Mouse (Mus musculus) spleen, postnatal 4 days (tissue): ENCODE data around the gene Dmrtb1.

Source experiments
- DNase-seq, 2 experiments: peaks; one replicate each; pipeline ENCODE4 v3.0.0; 2022; ENCODE audit warnings: low spot score in 2 of 2

The Dmrtb1 gene

DNA sequence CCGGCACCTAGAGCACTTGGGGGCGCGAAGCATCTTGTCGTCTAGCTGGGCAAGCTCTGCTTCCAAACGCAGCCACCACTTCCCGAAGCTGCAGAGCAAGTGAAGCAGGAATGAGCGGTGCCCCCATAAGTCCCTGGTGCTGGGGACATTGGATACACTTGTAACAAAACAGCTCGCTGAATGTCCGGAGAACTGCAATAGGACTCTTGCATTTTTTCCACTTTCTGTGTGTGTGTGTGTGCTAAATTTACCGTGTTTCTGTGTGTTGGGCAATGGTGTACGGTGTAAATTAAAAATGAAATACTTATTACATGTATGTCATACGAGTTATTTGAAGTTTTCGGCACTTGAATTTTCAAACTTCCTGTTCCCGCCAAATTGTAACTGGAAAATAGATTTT, at the start of gene Dmrtb1:
Gene Dmrtb1 (minus strand): TSS at position 101 of the 400 bp plus-strand sequence.
- DNase-seq, result no peak

- DNase-seq, result no peak
These were observed 49.6 kb upstream of the Dmrtb1 start for GRCm38 (mm10) chr4:107733603-107734002.

DNA sequence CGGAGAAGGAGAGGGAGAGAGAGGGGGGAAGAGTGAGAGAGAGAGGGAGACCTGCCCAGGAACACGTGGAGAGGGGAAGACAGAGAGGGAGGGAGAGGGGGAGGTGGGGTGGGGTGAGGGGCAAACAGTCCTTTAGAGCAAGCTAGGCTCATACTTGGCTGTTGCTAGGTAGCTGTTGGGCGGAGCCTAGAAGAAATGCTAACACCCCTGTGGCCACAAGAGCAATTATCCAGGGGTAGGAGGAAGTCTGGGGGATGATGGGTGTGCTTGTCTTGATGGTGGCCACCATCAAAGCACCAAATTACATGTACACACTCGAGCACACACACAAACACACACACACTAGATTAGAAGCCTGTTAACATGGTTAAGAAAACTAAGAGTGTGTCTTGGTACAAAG, 48.6 kb upstream of the Dmrtb1 start:
- no peak for DNase-seq

DNA sequence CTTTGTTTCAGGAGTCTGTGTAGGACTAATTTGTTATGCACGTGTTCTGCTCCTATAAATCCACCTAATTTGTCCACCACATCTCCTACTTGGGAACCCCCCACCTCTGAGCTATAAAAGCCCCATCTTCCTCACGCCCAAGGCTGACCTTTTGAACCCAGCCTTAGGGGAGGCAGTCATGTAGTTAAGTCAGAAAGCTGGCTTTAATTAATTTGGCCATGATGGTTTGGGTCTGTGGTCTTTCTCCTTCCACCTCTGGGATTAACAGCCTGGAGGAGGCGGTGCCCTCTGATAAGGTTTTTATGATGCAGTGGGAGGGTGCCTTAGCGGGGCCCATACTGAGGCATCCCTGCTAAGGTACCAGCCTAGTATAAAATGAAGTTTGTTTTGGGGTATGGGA, 48.2 kb upstream of the Dmrtb1 start:
- no peak for DNase-seq

- no peak for DNase-seq
These were observed 47.0 kb upstream of the Dmrtb1 start for GRCm38 (mm10) chr4:107731088-107731465.

DNA sequence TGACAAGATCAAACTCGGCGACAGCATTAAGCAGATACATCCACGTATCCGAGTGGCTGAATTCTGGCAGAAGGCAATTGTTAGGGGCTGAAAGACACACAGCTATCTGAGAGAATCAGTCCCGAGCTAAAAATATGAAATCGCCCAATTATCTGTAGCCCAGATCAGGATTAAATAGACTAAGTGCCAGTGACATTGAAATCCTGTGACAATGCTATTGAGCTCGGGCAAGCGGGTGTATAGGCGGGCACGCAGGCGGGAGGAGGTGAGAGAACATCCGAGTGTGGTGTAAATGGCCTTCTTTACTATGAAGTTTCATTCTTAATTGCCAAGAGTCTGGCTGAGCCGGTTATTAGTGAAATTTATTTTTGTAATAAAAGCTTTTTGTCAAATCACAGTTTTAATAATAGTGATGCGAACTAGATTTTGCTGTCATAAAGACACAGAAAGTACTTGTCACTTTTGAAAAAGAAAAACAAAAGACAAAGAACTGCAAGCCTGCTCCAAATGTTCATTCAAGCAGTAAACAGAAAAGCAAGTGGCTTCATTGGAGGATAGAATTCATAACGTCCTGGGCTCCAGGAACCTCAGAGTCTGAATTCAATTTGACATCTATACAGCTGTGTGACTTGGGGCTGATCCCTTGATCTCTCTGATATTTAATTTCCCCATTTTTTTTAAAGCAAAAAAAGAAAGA, 46.5 kb upstream of the Dmrtb1 start:
- no peak for DNase-seq

- DNase-seq, result no peak
These were observed 41.4 kb upstream of the Dmrtb1 start for GRCm38 (mm10) chr4:107725432-107725831.

- no peak for DNase-seq
These were observed 36.2 kb upstream of the Dmrtb1 start for GRCm38 (mm10) chr4:107720043-107720830.

DNA sequence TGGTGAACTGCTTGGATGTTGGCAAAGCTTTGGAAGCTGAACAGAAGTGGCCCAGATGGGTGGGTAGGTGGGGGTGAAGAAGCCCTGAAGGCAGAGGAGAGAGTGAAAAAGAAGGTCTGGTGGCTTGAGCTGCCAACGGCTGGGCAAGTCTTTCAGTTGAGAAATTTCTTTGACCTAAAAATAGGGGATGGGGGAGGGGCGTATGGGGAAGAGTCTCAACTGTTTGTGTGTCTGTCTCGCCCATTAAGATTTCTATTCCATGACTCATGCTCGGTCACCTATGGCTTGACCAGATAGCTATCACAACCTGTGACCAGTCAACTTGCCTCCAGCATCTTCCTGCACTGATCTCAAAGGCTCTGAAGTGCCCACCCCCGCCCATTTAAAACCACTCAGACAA, 35.1 kb upstream of the Dmrtb1 start:
- DNase-seq, result no peak

- no peak for DNase-seq
These were observed 34.7 kb upstream of the Dmrtb1 start for GRCm38 (mm10) chr4:107718720-107719119.

DNA sequence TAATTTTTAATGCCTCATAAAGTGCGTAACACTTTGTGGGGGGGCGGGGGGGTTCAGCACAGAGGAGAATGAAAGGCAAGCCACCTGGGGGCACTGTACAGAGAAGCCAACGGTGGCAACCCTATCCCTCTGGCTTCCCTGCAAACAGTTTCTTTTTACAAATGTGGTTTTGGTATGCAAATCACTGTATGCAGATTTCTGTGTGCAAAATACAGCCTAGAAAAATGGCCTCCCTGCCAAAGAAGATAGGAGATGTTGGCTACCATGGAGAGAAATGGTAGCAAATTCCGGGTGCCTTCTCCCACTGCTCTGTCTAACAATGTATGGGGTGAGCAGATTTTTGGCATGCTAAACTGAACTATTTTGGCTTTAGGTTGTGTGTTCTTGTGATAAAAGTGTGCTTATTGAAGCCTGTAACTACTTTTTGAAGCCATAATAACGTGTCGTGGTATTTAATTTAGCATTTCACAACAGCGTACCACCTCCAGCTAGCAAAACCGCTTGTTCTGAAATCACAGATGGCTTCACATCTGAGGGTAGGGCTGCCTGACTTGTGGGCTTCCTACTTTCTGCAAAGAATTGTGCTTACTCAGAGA, 33.8 kb upstream of the Dmrtb1 start:
- DNase-seq, result no peak

- DNase-seq, result no peak
These were observed 32.8 kb upstream of the Dmrtb1 start for GRCm38 (mm10) chr4:107716754-107717299.

DNA sequence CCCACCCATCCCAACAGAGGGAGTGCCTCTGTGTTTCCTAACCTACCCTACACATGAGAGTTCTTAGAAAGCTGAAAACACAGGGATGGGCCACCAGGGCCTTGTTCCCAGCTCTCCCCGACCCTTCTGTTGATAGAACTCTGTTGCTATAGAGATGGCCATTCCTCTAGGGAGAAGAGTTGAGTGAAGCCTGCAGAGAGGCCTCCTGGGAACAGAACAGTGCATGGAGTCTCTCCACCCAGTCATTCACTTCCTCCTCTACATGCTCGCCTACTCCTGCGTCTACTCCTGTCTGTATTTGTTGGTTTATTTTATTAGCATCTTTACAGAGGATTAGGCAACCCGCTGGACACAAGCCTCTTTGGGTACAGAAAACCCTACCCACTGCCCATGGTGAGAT, 22.9 kb upstream of the Dmrtb1 start:
- DNase-seq, result no peak

DNA sequence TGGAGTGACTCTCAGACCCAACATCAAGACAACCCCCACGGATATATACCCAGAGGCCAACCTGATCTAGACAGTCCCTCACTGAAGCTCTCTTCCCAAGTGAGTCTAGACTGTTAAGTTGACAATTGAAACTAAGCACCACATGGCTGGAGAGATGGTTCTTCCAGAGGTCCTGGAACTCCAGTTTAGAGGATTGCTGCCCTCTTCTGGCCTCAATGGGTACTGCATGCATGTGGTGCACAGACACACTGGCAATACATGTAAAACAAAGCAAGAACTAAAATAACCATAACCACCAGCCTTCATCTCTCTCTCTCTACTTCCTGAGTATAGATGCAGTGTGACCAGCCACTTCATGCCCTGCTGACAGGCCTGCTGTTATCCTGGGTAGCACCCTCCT, 20.2 kb upstream of the Dmrtb1 start:
- peak; percentile 25 to 73 for DNase-seq

DNA sequence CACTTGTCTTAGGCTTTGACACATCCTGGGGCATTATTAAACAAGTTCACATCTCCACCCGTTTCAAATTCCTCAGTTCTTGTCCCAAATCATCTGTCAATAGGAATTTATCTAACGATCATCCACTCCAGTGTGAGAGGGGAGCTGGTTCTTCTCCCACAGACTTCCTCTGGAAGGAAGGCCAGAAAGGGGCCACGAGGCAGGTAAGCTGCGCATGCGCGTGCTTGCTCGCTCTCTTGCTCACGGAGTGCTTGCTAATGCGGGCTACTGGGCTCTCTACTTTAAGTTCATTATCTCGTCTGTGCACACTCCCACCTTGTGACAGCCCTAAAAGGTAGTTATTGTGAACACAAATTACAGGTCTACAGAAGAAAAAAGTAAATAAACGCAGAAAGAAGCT, 17.6 kb upstream of the Dmrtb1 start:
- no peak for DNase-seq

GRCm38 (mm10) chr4:107701116-107701515, 17.1 kb upstream of the Dmrtb1 start:
- DNase-seq, result peak in 1 of 2 experiments; percentile 71

- no peak for DNase-seq
These were observed 15.2 kb upstream of the Dmrtb1 start for GRCm38 (mm10) chr4:107699271-107699670.

- DNase-seq, result no peak
These were observed 9.8 kb upstream of the Dmrtb1 start for GRCm38 (mm10) chr4:107693816-107694215.

GRCm38 (mm10) chr4:107688213-107688612, 4.2 kb upstream of the Dmrtb1 start:
- no peak for DNase-seq

DNA sequence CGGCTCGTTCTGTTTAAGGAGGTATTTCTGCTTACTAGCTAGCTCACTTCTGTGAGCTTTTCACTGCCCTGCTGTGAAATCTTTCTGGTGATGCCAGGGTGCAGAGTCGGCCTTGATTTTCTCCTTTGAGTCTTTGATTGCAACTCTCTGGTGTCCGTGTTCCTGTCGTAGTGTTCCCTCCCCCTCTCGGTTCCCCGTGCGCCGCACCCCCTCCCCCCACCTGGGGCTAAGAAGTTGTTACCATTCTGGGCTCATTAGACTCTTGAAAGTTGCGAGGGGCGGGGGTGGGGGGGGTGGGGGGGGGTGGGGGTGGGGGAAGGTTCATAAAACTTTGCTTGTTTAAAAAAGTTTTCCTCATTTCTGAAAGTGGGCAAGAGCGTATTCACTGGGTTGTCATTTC, 3.1 kb upstream of the Dmrtb1 start:
- DNase-seq, result no peak

DNA sequence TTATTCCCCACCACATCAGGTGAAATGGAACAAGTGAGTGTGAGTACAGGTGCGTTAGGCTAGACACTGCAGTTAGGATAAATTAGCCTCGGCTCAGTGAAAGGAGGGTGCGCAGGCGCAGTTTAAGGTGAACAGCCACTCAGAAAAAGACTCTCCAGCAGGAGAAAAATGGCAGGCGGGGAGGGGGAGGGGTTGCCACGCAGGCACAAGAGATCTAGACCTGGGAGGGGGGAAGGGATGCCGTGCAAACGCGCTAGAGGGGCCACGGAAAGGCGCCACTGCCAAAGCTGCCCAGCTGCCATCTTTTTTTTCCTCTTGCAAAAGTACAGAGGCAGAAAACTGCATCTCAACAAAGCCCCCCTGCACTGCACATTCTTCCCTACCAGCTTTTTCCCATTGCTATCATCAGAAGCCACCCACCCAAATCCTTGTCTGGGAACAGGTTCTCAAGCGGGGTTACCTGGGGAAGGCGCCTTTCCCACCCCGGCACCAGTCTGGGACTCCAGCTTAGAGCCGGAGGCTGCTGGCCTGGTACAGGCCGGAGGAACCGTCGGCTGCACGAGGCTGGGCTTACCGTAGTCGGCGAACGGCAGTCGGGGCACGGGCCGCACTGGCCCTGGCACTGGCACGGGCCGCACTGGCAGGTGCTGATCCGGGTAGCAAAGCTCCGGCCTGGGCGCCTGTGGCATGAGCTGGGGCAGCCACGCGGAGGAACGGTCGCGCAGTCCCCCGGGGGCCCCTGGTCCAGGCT, 849 bp downstream of the Dmrtb1 start:
- DNase-seq, result no peak
